Mouse (Mus musculus): ENCODE measurements around the gene Olfr594.
"Not testable (repeated sequence)": the region's sequence is repeated elsewhere in the genome, so short reads cannot be mapped to it uniquely, and the experiment has no call there.

Gene Olfr594

DNA sequence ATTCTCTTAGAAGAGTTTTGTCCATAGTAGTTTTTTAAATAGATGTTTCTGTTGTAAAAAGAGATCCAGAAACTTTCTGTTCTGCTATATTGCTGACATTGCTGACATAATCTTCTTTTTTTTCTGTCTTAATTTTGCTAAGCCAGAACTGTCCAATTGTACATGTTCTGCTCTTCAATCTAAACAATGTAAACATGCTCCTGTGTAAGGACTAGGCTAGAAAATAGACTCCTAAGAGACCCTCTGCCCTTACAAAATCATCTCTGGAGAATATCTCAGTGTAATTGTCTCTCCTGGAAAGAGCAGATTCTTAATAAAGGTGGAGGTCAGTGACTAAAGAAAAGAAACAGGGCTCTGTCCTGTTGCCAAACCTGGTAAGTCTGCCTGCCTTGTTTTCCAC is at the start of gene Olfr594:
TSS of gene Olfr594 (plus strand) at position 301 of the 400 bp plus-strand sequence.
- no peak for DNase-seq

DNA sequence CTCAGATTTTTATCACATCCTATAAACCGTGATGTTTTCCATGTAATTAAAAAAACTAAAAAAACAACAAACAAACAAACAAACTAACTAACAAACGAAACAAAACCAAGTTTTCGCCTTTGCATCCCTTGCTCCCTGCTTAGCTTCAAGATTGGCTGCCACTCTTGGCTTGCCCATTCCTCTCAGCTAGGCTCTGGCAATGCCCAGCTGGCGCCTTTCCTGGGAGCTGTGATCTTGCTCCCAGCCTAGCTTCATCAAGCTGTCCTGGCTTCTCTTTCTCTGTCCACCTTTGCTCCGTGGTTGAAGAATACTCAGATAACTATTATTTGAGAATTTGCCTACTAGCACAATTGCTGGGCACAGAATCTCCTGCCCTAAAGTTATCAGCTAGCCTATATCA is 47.1 kb upstream of the Olfr594 start:
- DNase-seq = no peak

- no peak for DNase-seq
Measured at GRCm38 (mm10) chr7:103178240-103178639, 38.6 kb upstream of the Olfr594 start, which contains the start of gene Olfr591. TSS of gene Olfr591 (minus strand) at chr7:103178340.

GRCm38 (mm10) chr7:103184503-103184902 is 32.3 kb upstream of the Olfr594 start, which contains the start of gene Olfr592:
TSS of gene Olfr592 (plus strand) at chr7:103184803.
- DNase-seq = not testable (repeated sequence)

GRCm38 (mm10) chr7:103211562-103211961 is 5.2 kb upstream of the Olfr594 start, which contains the start of gene Olfr593:
TSS of gene Olfr593 (plus strand) at chr7:103211862.
- no peak for DNase-seq

DNA sequence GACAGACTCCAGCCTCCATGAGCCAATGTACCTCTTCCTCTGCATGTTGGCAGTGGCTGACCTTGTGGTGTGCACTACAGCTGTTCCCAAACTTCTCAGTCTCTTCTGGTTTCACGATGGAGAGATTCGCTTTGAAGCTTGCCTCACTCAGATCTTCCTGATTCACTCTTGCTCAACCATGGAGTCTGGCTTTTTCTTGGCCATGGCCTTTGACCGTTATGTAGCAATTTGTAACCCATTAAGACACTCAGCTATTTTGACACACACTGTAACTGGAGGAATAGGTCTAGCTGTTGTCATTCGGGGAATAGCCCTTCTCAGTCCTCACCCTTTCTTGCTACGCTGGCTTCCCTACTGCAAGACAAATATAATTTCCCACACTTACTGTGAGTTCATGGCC is 4.7 kb upstream of the Olfr594 start:
- not testable (repeated sequence) for DNase-seq

- DNase-seq = not testable (repeated sequence)
Measured at GRCm38 (mm10) chr7:103252405-103252804, 35.6 kb downstream of the Olfr594 start, which contains the start of gene Usp17ld. TSS of gene Usp17ld (minus strand) at chr7:103252505.

Data from kidney, adult 11 months (tissue).